Comparison of ENCODE assay signal across 30 mouse cellular contexts in the genomic region with DNA sequence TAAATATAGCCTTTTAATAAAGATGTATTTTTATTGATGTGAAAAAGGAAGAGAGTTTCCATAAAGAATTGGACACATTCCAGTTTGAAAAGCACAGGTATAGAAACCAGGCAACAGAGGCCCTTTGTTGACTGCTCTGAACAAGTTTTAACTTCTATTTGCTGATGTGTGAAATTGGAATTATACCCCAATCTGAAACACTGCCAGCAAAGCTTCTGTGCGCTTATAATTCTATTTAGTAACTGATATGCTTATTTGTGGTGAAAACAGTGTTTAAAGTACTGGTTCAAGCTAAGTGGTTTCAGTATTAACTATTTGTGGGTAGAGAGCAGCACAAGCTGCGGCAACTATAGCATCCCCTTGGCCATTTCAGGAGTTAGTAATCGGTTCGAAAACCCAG. TPM values are rescaled to one million over a fixed set of nuclear protein-coding genes. Genes with fewer than 3 reads are reported as not detected.
DNase-seq lines count a peak whose midpoint lies in the region; ATAC-seq and TF ChIP-seq lines count a peak whose summit lies in the region.
"Had no signal": no experiment of that assay in that cellular context is flagged by ENCODE, and none has a peak within 500 bp of the region (broad histone marks: within the 10 kb centered on the region; RNA-seq: fewer than 3 reads in every experiment).

No protein-coding gene starts in this region.

- H3K27ac ChIP-seq in embryonic facial prominence, embryonic 13.5 days = no peak overlapping the region
- no peak overlapping the region for H3K27ac ChIP-seq in embryonic facial prominence, embryonic 10.5 days (replicated peaks)
- H3K27ac ChIP-seq in midbrain, embryonic 13.5 days = no peak overlapping the region
- no peak overlapping the region for H3K27ac ChIP-seq in midbrain, embryonic 16.5 days (ENCODE audit: low read length)
- H3K27ac ChIP-seq in midbrain, postnatal 0 days (ENCODE audit: low read depth, low read length) = no peak overlapping the region
- H3K27ac ChIP-seq in midbrain, embryonic 15.5 days = no peak overlapping the region
- H3K27ac ChIP-seq: embryonic facial prominence, embryonic 12.5 days; forebrain, embryonic 10.5 days; forebrain, embryonic 12.5 days had no signal

- H3K4me1 ChIP-seq in embryonic facial prominence, embryonic 13.5 days = 0 out of 2 replicates have a peak, but pooled peaks cover 3% of the 10 kb centered on the region
- H3K4me1 ChIP-seq in embryonic facial prominence, embryonic 10.5 days = no peaks in the 10 kb centered on the region
- peaks cover 7% of the 10 kb centered on the region; the same call in 1 of the 2 replicates for H3K4me1 ChIP-seq in midbrain, embryonic 13.5 days (replicated peaks)
- H3K4me1 ChIP-seq in midbrain, embryonic 16.5 days (ENCODE audit: control insufficient read depth, insufficient read depth, low read length) = no peaks in the 10 kb centered on the region
- 0 out of 2 replicates have a peak, but pooled peaks cover 3% of the 10 kb centered on the region for H3K4me1 ChIP-seq in midbrain, postnatal 0 days (ENCODE audit: insufficient read depth, low read length)
- no peaks in the 10 kb centered on the region for H3K4me1 ChIP-seq in midbrain, embryonic 15.5 days
- H3K4me1 ChIP-seq: embryonic facial prominence, embryonic 12.5 days; forebrain, embryonic 10.5 days; forebrain, embryonic 12.5 days had no signal

- no peaks in the 10 kb centered on the region for H3K9me3 ChIP-seq in embryonic facial prominence, embryonic 13.5 days
- H3K9me3 ChIP-seq in embryonic facial prominence, embryonic 10.5 days = no peaks in the 10 kb centered on the region
- no peaks in the 10 kb centered on the region for H3K9me3 ChIP-seq in midbrain, embryonic 13.5 days
- H3K9me3 ChIP-seq in midbrain, embryonic 16.5 days (replicated peaks; ENCODE audit: control insufficient read depth, low read length, poor library complexity, severe bottlenecking) = no peaks in the 10 kb centered on the region
- no peaks in the 10 kb centered on the region for H3K9me3 ChIP-seq in midbrain, postnatal 0 days (ENCODE audit: low read length)
- no peaks in the 10 kb centered on the region for H3K9me3 ChIP-seq in midbrain, embryonic 15.5 days
- H3K9me3 ChIP-seq: embryonic facial prominence, embryonic 12.5 days; forebrain, embryonic 10.5 days; forebrain, embryonic 12.5 days; G1E had no signal

- no peak overlapping the region for H3K4me2 ChIP-seq in embryonic facial prominence, embryonic 13.5 days
- no peak overlapping the region for H3K4me2 ChIP-seq in midbrain, embryonic 13.5 days (replicated peaks)
- no peak overlapping the region for H3K4me2 ChIP-seq in midbrain, embryonic 16.5 days (ENCODE audit: low read length)
- H3K4me2 ChIP-seq in midbrain, postnatal 0 days (ENCODE audit: low read depth, low read length, poor library complexity, severe bottlenecking) = no peak overlapping the region
- H3K4me2 ChIP-seq in midbrain, embryonic 15.5 days = no peak overlapping the region
- H3K4me2 ChIP-seq: embryonic facial prominence, embryonic 12.5 days; forebrain, embryonic 12.5 days had no signal

- 53% methylated on average over 4 of the region's 4 CpGs for WGBS in embryonic facial prominence, embryonic 13.5 days
- 86% methylated on average over 4 of the region's 4 CpGs for WGBS in embryonic facial prominence, embryonic 10.5 days
- 72% methylated on average over 4 of the region's 4 CpGs for WGBS in midbrain, embryonic 13.5 days
- 72% methylated on average over 4 of the region's 4 CpGs for WGBS in midbrain, embryonic 16.5 days
- WGBS in midbrain, postnatal 0 days = 59% methylated on average over 4 of the region's 4 CpGs
- 61% methylated on average over 4 of the region's 4 CpGs for WGBS in midbrain, embryonic 15.5 days

- ATAC-seq in embryonic facial prominence, embryonic 13.5 days (ENCODE audit: insufficient number of reproducible peaks, insufficient read depth, low FRiP score, low TSS enrichment, low read depth) = 0 out of 2 replicates have a peak, but pooled peaks have one; percentile 59
- 0 out of 2 replicates have a peak, but pooled peaks have one; percentile 24 for ATAC-seq in midbrain, embryonic 13.5 days
- ATAC-seq in midbrain, embryonic 16.5 days = no peak
- no peak for ATAC-seq in midbrain, postnatal 0 days (ENCODE audit: low FRiP score)
- no peak for ATAC-seq in midbrain, embryonic 15.5 days (replicated peaks)
- no peak for ATAC-seq in erythroblast, adult 5-6 weeks (replicated peaks; ENCODE audit: low FRiP score, poor library complexity, severe bottlenecking)
- ATAC-seq: activated CD4-positive, CD25-positive, alpha-beta regulatory T cell, adult 4 months; CD4-positive, CD25-positive, alpha-beta regulatory T cell, adult 4 months; forebrain, embryonic 14.5 days; forebrain, embryonic 16.5 days; Patski had no signal

- H3K9ac ChIP-seq in embryonic facial prominence, embryonic 13.5 days = no peak overlapping the region
- H3K9ac ChIP-seq in midbrain, embryonic 13.5 days (replicated peaks) = no peak overlapping the region
- H3K9ac ChIP-seq in midbrain, embryonic 16.5 days (ENCODE audit: low read depth, low read length) = no peak overlapping the region
- no peak overlapping the region for H3K9ac ChIP-seq in midbrain, postnatal 0 days (replicated peaks; ENCODE audit: low read length, poor library complexity, severe bottlenecking)
- no peak overlapping the region for H3K9ac ChIP-seq in midbrain, embryonic 15.5 days
- H3K9ac ChIP-seq: embryonic facial prominence, embryonic 12.5 days; forebrain, embryonic 12.5 days had no signal

- no peaks in the 10 kb centered on the region for H3K36me3 ChIP-seq in embryonic facial prominence, embryonic 13.5 days
- H3K36me3 ChIP-seq in embryonic facial prominence, embryonic 10.5 days (replicated peaks) = no peaks in the 10 kb centered on the region
- no peaks in the 10 kb centered on the region for H3K36me3 ChIP-seq in midbrain, embryonic 13.5 days
- H3K36me3 ChIP-seq in midbrain, embryonic 16.5 days (ENCODE audit: control insufficient read depth, insufficient read depth, low read length) = no peaks in the 10 kb centered on the region
- H3K36me3 ChIP-seq in midbrain, postnatal 0 days (ENCODE audit: insufficient read depth, low read length) = no peaks in the 10 kb centered on the region
- no peaks in the 10 kb centered on the region for H3K36me3 ChIP-seq in midbrain, embryonic 15.5 days (replicated peaks)
- H3K36me3 ChIP-seq: embryonic facial prominence, embryonic 12.5 days; forebrain, embryonic 10.5 days; forebrain, embryonic 12.5 days; G1E had no signal

- TF ChIP-seq CTCF in midbrain, postnatal 0 days (IDR thresholded peaks at IDR 0.05) = no peak

- H3K27me3 ChIP-seq in embryonic facial prominence, embryonic 13.5 days = peaks cover 27% of the 10 kb centered on the region
- no peaks in the 10 kb centered on the region; the same call in 1 of the 2 replicates for H3K27me3 ChIP-seq in embryonic facial prominence, embryonic 10.5 days (replicated peaks; ENCODE audit: low read depth, poor library complexity, severe bottlenecking)
- 0 out of 2 replicates have a peak, but pooled peaks cover 3% of the 10 kb centered on the region for H3K27me3 ChIP-seq in midbrain, embryonic 13.5 days
- H3K27me3 ChIP-seq in midbrain, embryonic 16.5 days (ENCODE audit: control insufficient read depth, insufficient read depth, low read depth, low read length) = no peaks in the 10 kb centered on the region
- H3K27me3 ChIP-seq in midbrain, postnatal 0 days (ENCODE audit: insufficient read depth, low read length) = no peaks in the 10 kb centered on the region
- H3K27me3 ChIP-seq in midbrain, embryonic 15.5 days (replicated peaks) = no peaks in the 10 kb centered on the region
- H3K27me3 ChIP-seq: CH12.LX; forebrain, embryonic 12.5 days; Patski had no signal

- H3K4me3 ChIP-seq in embryonic facial prominence, embryonic 13.5 days = no peak overlapping the region
- no peak overlapping the region for H3K4me3 ChIP-seq in embryonic facial prominence, embryonic 10.5 days
- H3K4me3 ChIP-seq in midbrain, embryonic 13.5 days (replicated peaks) = no peak overlapping the region
- no peak overlapping the region for H3K4me3 ChIP-seq in midbrain, embryonic 16.5 days (ENCODE audit: low read depth, low read length)
- H3K4me3 ChIP-seq in midbrain, postnatal 0 days (ENCODE audit: low read depth, low read length) = no peak overlapping the region
- no peak overlapping the region for H3K4me3 ChIP-seq in midbrain, embryonic 15.5 days
- H3K4me3 ChIP-seq: embryonic facial prominence, embryonic 12.5 days; erythroblast, embryonic 14.5 days; forebrain, embryonic 10.5 days; forebrain, embryonic 12.5 days had no signal

- no peak for DNase-seq in embryonic facial prominence, embryonic 10.5 days (ENCODE audit: low spot score)
- peak; percentile 8 for DNase-seq in midbrain, postnatal 0 days (ENCODE audit: low spot score)
- DNase-seq: adrenal gland, adult 8-10 months; adrenal gland, postnatal 14 days; adrenal gland, postnatal 36 days; B cell, adult 2 months; cerebellum, adult 11 months; cerebellum, adult 18-20 months; cerebellum, adult 8-10 months; cerebellum, adult 9-11 months; cerebellum, postnatal 14 days; cerebellum, postnatal 36 days; embryo, embryonic 11 days had no signal

RNA-seq across cellular contexts. Expression of gene Tpbg, which starts 39.6 kb away (rescaled TPM):
- polyA plus RNA-seq in embryonic facial prominence, embryonic 13.5 days (2015; fragmentation: Nextera tagmentation; extraction: Ambion mirVana) = 25.6 and 26.6 TPM in 2 replicates
- 14.5 and 16.9 TPM in 2 replicates for polyA plus RNA-seq in embryonic facial prominence, embryonic 10.5 days (2016; fragmentation: Nextera tagmentation; extraction: Ambion mirVana)
- polyA plus RNA-seq in midbrain, embryonic 13.5 days (2015; fragmentation: Nextera tagmentation; extraction: Ambion mirVana) = 15.4 and 25.4 TPM in 2 replicates
- polyA plus RNA-seq in midbrain, embryonic 16.5 days (2015; fragmentation: Nextera tagmentation; extraction: Ambion mirVana) = 12.0 and 13.4 TPM in 2 replicates
- 34.0 and 36.7 TPM in 2 replicates for total RNA-seq in midbrain, postnatal 0 days (2014; rRNA removed)
- 13.2 and 14.0 TPM in 2 replicates for polyA plus RNA-seq in midbrain, postnatal 0 days (2015; fragmentation: Nextera tagmentation; extraction: Ambion mirVana)
- polyA plus RNA-seq in midbrain, embryonic 15.5 days (2015; fragmentation: Nextera tagmentation; extraction: Ambion mirVana) = 12.1 and 15.2 TPM in 2 replicates
- total RNA-seq in erythroblast, adult 5-6 weeks (2015; ENCODE audit: low replicate concordance) = not detected in 2 replicates
- not detected in 2 replicates for total RNA-seq in erythroblast, adult 5-6 weeks (2017; ENCODE audit: low replicate concordance)
- total RNA-seq: CH12.LX; common myeloid progenitor, adult 5-6 weeks had no signal
- polyA plus RNA-seq: activated CD4-positive, CD25-positive, alpha-beta regulatory T cell, adult 4 months; CD4-positive, CD25-positive, alpha-beta regulatory T cell, adult 4 months; erythroblast, embryonic 14.5 days; G1E had no signal

RNA-seq across cellular contexts. Expression of gene Ibtk, which starts 53.4 kb away (rescaled TPM):
- 34.0 and 37.6 TPM in 2 replicates for polyA plus RNA-seq in embryonic facial prominence, embryonic 13.5 days (2015; fragmentation: Nextera tagmentation; extraction: Ambion mirVana)
- polyA plus RNA-seq in embryonic facial prominence, embryonic 10.5 days (2016; fragmentation: Nextera tagmentation; extraction: Ambion mirVana) = 35.9 and 36.1 TPM in 2 replicates
- 34.5 and 36.3 TPM in 2 replicates for polyA plus RNA-seq in midbrain, embryonic 13.5 days (2015; fragmentation: Nextera tagmentation; extraction: Ambion mirVana)
- 28.4 and 31.8 TPM in 2 replicates for polyA plus RNA-seq in midbrain, embryonic 16.5 days (2015; fragmentation: Nextera tagmentation; extraction: Ambion mirVana)
- 21.3 and 24.6 TPM in 2 replicates for total RNA-seq in midbrain, postnatal 0 days (2014; rRNA removed)
- 15.8 and 17.1 TPM in 2 replicates for polyA plus RNA-seq in midbrain, postnatal 0 days (2015; fragmentation: Nextera tagmentation; extraction: Ambion mirVana)
- 29.7 and 32.3 TPM in 2 replicates for polyA plus RNA-seq in midbrain, embryonic 15.5 days (2015; fragmentation: Nextera tagmentation; extraction: Ambion mirVana)
- 304 and 341 TPM in 2 replicates for total RNA-seq in erythroblast, adult 5-6 weeks (2015; ENCODE audit: low replicate concordance)
- total RNA-seq in erythroblast, adult 5-6 weeks (2017; ENCODE audit: low replicate concordance) = 745 and 858 TPM in 2 replicates

Comparison
In these comparisons a context has a peak if more than half of its experiments do, and no peak if none do; other contexts are left out.
1. ATAC-seq: peak in embryonic facial prominence, embryonic 13.5 days (single experiment) and midbrain, embryonic 13.5 days (single experiment); none in midbrain, embryonic 16.5 days (single experiment), midbrain, postnatal 0 days (single experiment), midbrain, embryonic 15.5 days (single experiment) and erythroblast, adult 5-6 weeks (single experiment).